Mouse (Mus musculus) stomach, adult 2 months (tissue): ENCODE measurements around the gene Procr. TPM values are rescaled to one million over a fixed set of nuclear protein-coding genes. Genes with fewer than 3 reads are reported as not detected.

Experiments
- polyA plus RNA-seq: library from polyadenylated mRNA; depleted of rRNA; stranded (reverse); fragments of >200 nt; gene quantifications from 2 replicates; pipeline ENCODE4 v1.2.3, GENCODE M21; 2012; rRNA removed

The Procr gene
- 6.5 and 8.9 TPM in 2 replicates for polyA plus RNA-seq

GRCm38 (mm10) chr2:155751014-155751786 lies at the start of gene Procr:
Gene Procr (plus strand): TSS chr2:155751117.

DNA sequence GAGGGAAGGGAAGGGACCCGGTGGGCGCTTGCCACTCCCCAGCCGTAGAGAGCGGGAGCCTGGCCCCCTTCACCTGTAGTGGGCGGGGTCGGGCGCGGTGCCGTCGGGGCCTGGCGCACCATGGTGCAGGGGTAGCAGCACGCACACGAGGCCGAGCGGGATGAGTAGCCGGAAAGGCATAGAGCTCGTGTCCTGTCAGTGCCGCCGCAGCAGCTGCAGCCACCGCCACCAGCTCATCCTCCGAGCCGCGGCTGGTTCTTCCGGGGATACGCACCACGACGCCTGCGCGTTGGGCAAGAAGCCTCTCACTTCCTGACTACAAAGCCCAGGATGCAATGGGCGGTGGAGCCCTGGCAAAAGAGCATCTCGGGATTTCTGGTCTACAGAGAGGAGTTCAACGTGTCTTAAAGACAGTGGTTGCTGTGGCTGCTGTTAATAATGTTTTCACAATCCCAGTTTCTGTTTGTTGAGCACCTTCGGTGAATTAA lies 21.7 kb upstream of the Procr start, which contains the start of gene Edem2:
Edem2 (minus strand) TSS at position 318 of the 488 bp plus-strand sequence.

GRCm38 (mm10) chr2:155735766-155736165 lies 15.2 kb upstream of the Procr start, which contains the start of gene Gm17581:
Gene Gm17581 (minus strand): TSS chr2:155735866.

DNA sequence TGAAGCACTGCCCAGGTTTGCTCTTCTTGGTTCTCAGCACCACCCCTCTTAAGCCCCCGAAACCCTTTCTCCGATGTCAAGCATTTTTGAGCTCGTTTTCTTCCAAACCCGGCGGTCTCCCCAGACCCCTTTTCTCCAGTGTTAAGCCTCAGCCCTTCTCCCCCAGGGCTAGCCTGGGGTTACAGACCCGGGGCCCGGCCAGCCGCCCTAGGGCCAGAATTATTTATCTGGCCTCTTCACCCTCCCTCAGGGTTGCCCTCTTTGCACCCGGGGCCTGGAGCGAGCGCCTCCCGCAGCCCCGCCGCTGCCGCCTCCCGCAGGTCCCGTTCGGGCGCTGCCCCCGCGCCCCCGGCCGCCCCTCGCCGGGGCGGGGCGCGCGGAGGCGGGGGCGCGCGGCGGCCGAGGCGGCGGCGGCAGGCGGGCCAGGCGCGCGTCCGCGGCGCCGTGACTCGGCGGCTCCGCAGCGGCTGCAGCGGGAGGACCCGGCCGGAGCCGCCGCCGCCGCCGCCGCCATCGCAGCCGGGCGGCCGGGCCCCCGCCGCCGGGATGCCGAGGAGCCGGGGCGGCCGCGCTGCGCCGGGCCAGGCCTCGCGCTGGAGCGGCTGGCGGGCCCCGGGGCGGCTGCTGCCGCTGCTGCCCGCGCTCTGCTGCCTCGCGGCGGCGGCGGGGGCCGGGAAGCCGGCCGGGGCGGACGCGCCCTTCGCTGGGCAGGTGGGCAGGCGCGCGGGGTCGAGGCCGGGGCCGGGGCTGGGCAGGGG lies 24.2 kb downstream of the Procr start, which contains the start of gene Mmp24:
Mmp24 (plus strand) TSS at position 416 of the 758 bp plus-strand sequence.

Other genes with a start within 250 kb of the Procr start
- gene Acss2, start 233.2 kb upstream of the Procr start, polyA plus RNA-seq: 11.1 and 13.2 TPM in 2 replicates
- gene Ggt7, start 232.9 kb upstream of the Procr start, polyA plus RNA-seq: 9.5 and 12.7 TPM in 2 replicates
- gene Gss, start 158.3 kb upstream of the Procr start, polyA plus RNA-seq: 59.0 and 67.1 TPM in 2 replicates
- 0.02 TPM in 1 of 2 replicates, not detected in the other for gene Myh7b, start 139.9 kb upstream of the Procr start, polyA plus RNA-seq
- gene Trpc4ap, start 58.7 kb upstream of the Procr start, polyA plus RNA-seq: 72.7 and 87.2 TPM in 2 replicates
- 42.9 and 44.4 TPM in 2 replicates for gene Edem2, start 21.6 kb upstream of the Procr start, polyA plus RNA-seq
- gene Gm17581, start 15.3 kb upstream of the Procr start, polyA plus RNA-seq: not detected in 2 replicates
- gene Mmp24, start 24.2 kb downstream of the Procr start, polyA plus RNA-seq: 0.22 TPM in 2 replicates
- gene BC029722, start 68.3 kb downstream of the Procr start, polyA plus RNA-seq: 39.1 and 88.0 TPM in 2 replicates
- 175 and 188 TPM in 2 replicates for gene Eif6, start 75.8 kb downstream of the Procr start, polyA plus RNA-seq
- 8.5 and 10.6 TPM in 2 replicates for gene Fam83c, start 83.7 kb downstream of the Procr start, polyA plus RNA-seq
- 4.6 and 7.1 TPM in 2 replicates for gene Uqcc1, start 179.2 kb downstream of the Procr start, polyA plus RNA-seq
- gene Gm15557, start 189.6 kb downstream of the Procr start, polyA plus RNA-seq: not detected in 2 replicates
- 0.39 and 0.54 TPM in 2 replicates for gene Gdf5, start 194.2 kb downstream of the Procr start, polyA plus RNA-seq
- 1.7 and 1.9 TPM in 2 replicates for gene Cep250, start 205.3 kb downstream of the Procr start, polyA plus RNA-seq